Mouse (Mus musculus) liver, adult 2 months (tissue): ENCODE data around the gene Pak1ip1.

Experiments
- CTCF ChIP-seq: fragments of 200-500 bp; IDR thresholded peaks from 2 replicates; pipeline ENCODE4 v1.5.1; 2011; ENCODE audit warnings: low read depth, low read length, control low read depth
- POLR2A ChIP-seq: fragments of 200-500 bp; IDR thresholded peaks from 2 replicates; pipeline ENCODE4 v1.6.1; 2011; ENCODE audit warnings: low read length, control low read depth; ENCODE audit not compliant: insufficient read depth; ENCODE audit errors: extremely low read depth

DNA sequence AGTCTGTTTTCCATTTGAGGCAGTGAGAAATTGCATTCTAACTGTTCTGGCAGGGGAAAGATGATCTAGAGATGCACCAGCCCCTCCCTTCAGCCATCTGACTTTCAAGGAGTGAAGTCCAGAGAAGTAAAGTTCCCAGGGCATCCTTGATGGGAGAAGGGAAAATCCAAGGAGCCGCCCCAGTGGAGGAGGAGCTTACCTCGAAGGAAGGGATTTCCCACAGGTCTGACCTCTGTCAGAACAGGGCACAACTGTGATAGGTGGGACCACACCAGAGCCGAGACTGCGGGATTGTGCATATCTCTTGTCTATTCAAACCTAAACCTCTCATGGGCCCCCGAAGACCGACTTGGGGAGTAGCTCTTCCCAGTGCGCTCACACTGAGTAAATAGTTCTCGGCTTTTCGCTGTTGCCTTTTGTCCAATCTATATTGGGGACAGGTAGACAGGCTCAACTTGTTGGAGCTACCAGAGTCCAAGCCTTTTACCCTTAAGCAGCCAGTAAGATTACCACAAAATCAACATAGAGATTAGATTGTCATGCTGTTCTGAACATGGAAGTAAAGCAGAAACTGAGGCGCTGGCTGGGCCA is 49.3 kb upstream of the Pak1ip1 start:
- no peak for TF ChIP-seq CTCF
- no peak for TF ChIP-seq POLR2A
